Mouse (Mus musculus) liver, adult 2 months (tissue): ENCODE data around the gene Ssh3.

Source experiments
- CTCF ChIP-seq: fragments of 200-500 bp; IDR thresholded peaks from 2 replicates; pipeline ENCODE4 v1.5.1; 2011; ENCODE audit warnings: low read depth, low read length, control low read depth
- POLR2A ChIP-seq: fragments of 200-500 bp; IDR thresholded peaks from 2 replicates; pipeline ENCODE4 v1.6.1; 2011; ENCODE audit warnings: low read length, control low read depth; ENCODE audit not compliant: insufficient read depth; ENCODE audit errors: extremely low read depth

GRCm38 (mm10) chr19:4257897-4258252 is 11.1 kb downstream of the Ssh3 start:
- TF ChIP-seq CTCF (no peak), POLR2A (no peak)
